Mouse (Mus musculus): Measurements from ENCODE around the gene Nrxn1. TPM values are rescaled to one million over a fixed set of nuclear protein-coding genes. Genes with fewer than 3 reads are reported as not detected.
A peak's percentile ranks its signal among the peaks of the same experiment; 100 is the strongest.

The Nrxn1 gene
- 1 to 10 TPM; 1.2 to 2.0 TPM for total RNA-seq (2021)

DNA sequence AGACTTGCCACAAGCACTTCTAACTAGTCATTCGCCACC, at the start of gene Nrxn1:
Gene Nrxn1 (minus strand): TSS at position 30 of the 39 bp plus-strand sequence.
- intact Hi-C loops (cut with DNase I) = no loop called here
- DNase-seq (ENCODE audit: low spot score) = no peak

DNA sequence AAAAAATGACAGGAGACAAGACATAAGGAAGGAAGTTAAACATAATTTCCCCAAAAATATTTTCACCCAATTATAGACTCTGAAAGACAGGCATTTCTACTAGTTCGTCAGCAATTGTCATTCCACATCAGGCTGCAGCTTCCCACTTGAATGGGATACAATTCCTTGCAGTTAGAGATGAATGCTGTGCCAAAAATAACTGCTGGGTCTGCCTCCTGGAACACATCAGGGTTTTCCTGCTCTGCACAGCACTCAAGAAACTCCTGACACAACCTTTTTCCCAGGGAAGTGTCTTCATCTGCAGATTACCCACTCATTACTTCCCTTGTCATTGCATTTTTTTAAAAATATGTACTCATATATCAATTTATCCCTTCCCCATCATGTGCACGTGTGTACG, 44.0 kb upstream of the Nrxn1 start:
- no peak for DNase-seq (ENCODE audit: low spot score)
- intact Hi-C loops (cut with DNase I) = no loop called here

DNA sequence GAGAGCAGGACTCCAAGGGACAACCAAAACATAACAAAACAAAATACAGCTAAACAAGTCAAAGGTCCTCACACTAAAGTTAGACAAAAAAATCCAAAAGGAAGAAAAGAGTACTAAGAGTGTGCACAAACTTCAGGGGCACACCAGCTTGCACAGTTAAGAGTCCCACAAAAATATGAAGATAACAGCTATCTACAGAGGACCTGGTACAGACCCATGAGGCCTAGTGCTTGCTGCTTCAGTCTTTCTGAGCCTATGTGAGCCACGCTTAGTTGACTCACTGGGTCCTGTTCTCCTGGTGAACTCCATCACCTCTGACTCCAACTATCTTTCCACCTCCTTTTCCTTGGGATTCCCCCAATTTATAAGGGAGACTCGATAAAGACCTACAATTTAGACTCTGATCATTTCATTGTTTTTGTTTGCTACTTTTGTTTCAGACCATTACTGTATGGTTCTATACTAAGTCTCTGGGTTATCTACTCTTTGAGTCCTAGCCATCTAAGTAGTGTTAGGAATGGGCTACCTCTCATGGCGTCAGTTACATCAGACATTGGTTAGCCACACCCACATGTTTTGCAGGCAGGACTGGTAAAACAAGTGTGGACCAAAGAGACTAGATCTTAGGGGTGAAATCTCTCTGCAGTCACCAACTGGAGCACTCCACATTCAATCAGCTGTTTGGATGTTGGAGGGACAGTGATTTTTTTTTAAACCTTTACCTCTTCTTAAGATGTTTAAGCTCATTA, 20.2 kb upstream of the Nrxn1 start:
- intact Hi-C loops (cut with DNase I) = no loop called here
- no peak for DNase-seq (ENCODE audit: low spot score)

DNA sequence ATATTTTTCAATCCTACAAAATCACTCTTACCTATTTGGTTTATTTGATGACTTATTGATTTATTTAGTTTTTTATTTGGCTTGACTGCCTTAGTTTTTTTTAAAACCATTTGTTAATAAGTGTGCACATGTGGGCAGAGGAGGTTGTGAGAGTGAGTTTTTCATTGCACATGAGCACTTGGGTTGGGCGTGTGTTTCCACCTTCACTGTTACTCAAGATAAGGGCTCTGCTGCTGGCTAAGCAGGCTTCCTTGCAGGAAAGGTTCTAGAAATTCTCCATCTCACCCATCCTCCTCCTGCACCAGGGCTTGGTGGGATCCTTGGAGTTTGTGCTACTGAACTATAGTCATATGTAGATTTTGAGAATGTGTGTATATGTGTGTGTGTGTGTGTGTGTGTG, 19.2 kb upstream of the Nrxn1 start:
- intact Hi-C loops (cut with DNase I) = no loop called here
- DNase-seq (ENCODE audit: low spot score) = no peak

DNA sequence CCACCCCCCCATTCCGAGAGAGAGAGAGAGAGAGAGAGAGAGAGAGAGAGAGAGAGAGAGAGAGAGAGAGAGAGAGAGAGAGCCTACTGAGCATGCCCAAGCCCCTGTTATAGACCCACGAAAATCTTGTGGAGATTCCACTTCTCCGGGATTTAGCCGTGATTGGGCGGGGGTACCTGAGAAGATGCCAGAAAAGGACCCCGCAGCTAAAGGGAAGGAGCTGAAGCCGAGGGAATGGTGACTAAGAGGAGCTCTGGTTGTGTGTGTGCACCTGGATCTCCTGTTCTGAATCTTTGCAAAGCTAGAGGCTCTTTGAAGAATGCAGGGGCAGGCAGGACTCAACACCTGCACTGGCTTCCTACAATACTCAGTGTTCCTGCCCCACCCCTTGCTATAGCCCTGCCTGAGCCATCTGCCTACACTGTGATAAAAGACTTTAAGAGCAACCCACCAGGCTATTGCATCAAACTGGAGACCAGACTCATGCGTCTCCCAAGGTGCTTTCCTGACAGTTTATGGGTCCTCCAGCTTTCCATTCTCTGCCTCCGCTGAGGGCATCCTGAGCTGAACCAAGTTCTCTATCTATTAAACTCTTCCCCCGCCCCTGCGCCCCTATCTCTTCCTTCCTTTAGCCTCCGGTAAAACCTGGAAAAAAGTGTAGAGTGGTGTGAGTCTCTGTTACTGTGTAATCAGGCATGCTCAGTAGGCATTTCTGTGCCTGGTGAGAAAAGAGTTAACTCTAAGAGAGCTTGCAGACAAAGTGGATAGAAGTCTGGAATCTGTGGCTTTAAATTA, 407 bp upstream of the Nrxn1 start:
- DNase-seq (ENCODE audit: low spot score) = no peak
- intact Hi-C loops (cut with DNase I) = no loop called here

DNA sequence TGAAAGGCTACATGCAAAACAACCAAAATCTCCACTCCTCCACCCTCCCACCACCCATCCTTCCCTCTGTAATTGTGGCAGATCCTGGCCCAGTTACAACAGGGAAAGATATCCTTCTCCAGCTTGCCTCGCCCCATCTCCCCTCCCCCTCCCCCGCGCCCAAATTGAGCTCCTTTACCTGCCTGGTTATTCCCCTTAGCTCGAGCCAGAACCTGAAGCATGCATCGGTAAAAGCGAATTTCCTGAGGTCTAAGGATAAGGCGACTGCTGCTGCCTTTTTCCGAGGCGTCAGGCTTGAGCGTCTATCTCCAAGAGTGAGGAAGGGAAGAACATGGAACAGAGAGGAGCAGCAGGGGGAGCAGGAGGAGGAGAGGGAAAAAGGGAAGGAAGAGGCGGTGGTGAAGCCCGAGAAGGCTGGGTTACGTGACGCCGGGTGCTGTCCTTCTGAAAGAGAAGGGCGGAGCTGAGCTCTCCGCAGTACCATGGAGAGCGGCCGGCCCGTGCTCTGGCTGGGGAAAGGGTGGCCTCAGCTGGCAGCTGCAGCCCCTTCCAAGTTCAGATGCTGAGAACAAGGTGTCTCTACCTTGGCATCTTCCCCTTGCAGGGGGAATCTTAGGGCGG, 340 bp downstream of the Nrxn1 start:
- DNase-seq (ENCODE audit: low spot score) = no peak
- intact Hi-C loops (cut with DNase I) = no loop called here

DNA sequence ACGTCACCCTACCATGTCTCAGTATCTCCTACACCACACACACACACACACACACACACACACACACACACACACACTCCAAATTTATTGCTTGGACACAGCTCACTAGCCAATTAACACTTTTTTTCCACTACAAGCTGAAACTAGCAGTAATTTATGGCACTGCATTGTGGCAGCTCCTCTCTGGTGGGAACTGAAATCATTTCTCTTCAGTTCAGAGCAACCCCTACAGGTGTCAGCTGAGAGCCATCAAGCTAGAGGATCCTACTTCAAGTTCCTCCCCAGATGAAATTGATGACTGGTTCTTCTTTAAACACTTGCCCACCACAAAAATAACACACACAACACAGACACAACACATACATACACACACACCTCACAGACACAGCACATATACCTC, 2.2 kb downstream of the Nrxn1 start:
- no peak for DNase-seq (ENCODE audit: low spot score)
- intact Hi-C loops (cut with DNase I) = no loop called here

DNA sequence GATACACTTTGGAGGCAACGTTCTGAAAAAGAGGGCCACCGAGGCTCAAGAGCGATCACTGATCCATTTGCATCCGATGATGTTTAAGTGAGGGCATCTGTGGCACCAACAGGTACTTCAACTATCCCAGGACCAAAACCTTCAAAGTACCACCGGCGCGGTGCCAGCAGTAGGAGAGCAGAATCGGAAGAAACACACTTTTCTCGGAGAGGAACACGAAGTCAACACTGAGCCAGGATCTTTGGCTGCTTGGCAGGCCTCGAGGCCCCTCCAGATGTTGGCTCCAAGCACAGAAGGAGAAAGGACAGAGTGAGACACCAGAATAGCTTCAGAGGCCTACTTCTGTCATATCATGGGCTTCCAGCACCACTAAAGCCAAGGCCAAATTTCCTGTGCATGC, 3.9 kb downstream of the Nrxn1 start:
- intact Hi-C loops (cut with DNase I) = no loop called here
- no peak for DNase-seq (ENCODE audit: low spot score)

DNA sequence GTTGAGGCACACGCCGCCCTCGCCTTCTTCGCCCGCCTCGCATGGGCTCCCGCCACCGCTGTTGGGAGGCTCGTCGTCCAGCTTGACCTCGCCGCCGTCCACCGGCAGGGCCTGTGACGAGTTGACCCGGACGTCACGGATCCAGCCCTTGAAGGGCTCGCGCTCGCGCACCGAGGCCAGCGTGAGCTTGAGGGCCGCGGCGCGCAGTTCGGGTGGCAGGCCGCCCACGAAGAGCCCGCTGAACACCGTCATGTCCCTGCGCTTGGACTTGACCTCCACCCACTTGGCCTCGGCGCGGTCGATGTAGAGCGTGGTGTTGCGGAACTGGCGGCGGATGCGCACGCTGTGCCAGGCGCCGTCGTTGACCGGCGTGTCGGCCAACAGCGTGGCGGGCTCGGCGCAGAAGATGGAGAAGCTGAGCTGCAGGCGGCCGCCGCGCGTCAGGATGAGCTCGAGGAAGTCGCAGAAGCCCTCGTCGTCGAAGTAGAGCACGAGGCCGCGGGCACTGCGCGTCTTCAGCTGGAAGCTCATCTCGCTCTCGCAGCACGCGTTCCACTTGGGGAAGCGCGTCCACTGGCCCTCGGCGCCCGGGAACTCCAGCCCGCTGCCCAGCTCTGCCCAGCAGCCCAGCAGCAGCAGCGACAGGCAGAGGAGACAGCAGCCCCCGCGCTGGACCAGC, 4.7 kb downstream of the Nrxn1 start:
- intact Hi-C loops (cut with DNase I) = no loop called here

DNA sequence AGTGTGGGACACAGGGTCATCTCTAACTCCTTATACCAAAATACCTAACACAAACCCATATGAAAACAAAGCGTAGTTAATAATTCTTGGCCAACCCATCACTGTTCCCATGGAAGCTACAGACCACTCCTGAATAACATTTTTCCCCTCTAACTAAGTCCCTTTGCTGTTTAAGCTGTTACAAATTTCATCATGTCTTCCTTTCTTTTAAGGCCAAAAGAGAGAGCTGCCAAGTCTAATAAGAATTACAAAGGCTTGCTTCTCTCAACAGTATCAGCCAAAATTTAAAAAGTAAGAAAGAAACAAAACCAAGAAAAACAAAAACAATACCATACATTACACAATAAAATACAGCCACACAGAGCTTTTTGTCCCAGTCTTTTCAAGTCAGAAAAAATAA, 6.5 kb downstream of the Nrxn1 start:
- DNase-seq (ENCODE audit: low spot score) = no peak
- intact Hi-C loops (cut with DNase I) = no loop called here

More for the DNA sequence above, 4.7 kb downstream of the Nrxn1 start:
- no peak for DNase-seq (ENCODE audit: low spot score)

DNA sequence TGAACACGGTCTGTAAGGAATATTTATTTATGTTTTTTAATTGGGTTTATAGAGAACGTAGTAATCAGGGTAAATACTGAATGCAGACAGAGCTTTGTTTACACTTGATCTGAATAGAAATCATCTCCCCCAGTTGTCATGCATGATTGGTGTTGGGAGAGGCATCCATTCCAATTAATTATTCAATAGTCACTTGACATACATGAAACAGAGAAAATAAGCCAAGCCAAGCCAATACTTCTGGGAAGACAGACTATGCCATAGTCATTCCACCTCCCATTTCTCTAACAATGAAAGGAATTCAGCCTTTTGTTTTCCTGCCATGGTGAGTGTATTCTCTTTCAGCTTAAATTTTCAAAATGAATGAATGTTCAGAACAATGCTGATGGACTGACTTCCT, 7.5 kb downstream of the Nrxn1 start:
- intact Hi-C loops (cut with DNase I) = no loop called here
- DNase-seq (ENCODE audit: low spot score) = no peak

DNA sequence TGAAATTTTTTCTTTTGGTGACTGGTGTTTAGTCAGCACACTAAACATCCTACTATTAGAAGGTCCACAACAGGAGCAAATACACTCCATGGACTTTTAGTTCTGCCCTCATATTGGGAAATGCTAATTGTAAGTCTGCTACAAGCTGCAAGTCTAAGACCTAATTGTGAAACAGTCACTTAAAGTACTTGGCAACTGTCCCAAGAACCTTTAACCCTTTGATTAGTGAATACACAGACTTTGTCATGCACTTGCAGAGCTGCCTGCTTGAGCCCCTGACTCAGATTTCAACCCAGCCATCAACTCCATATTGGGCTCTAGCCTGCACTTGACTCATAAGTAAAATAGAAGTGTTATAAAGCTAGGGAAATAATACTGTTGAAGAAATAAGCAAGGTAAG, 13.8 kb downstream of the Nrxn1 start:
- intact Hi-C loops (cut with DNase I) = no loop called here
- no peak for DNase-seq (ENCODE audit: low spot score)

DNA sequence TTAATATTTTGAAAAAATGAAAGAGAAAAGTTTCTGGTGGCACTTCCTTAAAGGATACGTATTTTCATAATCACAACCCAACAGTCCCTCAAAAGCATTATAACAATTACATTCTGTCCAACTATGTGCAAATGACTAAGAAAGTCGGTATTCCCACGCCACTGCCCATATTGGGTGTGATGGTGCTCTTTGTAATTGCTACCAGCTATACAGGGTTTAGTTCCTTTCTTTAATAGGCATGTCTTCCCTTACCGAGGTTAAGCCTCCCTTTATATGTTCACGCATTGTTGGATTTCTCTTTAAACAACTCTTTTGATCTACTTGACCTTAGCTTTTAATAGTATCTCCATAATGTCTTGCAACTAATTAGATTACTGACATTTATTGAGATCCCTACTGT, 18.1 kb downstream of the Nrxn1 start:
- no peak for DNase-seq (ENCODE audit: low spot score)

DNA sequence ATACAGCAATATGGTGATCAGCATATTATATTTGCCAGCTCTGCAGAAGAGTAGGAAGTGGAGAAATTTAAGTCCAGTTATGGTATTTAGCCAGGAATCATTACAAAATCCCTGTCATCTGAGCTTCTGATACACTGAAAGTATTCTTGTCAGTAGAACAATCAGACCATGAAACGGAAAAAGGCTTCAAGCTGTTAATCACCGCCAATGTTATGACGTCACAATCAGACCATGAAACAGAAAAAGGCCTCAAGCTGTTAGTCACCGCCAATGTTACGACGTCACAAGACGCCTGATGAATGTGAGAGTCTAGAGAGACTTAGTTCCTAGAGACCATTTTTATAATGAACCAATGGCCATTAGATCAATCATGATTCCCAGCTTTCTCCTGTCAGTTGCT, 59.4 kb downstream of the Nrxn1 start:
- DNase-seq (ENCODE audit: low spot score) = no peak
- intact Hi-C loops (cut with DNase I) = no loop called here

More for the DNA sequence above, 18.1 kb downstream of the Nrxn1 start:
- intact Hi-C loops (cut with DNase I) = no loop called here

DNA sequence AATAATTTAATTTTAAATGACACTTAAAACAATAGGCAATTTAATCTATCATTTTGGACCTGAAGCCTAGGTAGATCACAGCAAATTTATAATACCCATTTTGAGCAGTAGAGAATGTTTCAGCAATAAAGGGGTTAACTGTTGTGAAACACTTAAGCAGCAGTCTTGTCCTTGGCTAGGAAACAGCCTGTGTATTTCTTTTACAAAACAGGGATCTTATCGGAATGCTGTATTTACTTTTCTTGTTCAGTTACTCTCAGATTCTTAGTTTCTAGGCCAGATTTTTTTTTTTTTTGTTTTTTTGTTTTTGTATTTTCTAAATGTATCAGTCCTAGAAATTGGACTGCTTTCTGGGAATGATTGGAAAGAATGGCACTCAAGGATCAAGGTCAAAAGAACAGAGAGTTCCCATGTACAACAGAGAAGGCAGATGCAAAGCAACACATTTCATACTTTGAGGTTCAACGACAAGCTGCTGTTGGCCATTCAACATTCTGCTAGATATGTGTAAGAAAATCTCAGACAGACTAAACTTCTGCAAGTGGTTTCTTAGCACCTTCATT, 67.7 kb downstream of the Nrxn1 start:
- intact Hi-C loops (cut with DNase I) = loop anchor here (10.0 kb wide), 1 partner anchor 210 kb away; no protein-coding TSS in a partner anchor
- DNase-seq (ENCODE audit: low spot score) = no peak

DNA sequence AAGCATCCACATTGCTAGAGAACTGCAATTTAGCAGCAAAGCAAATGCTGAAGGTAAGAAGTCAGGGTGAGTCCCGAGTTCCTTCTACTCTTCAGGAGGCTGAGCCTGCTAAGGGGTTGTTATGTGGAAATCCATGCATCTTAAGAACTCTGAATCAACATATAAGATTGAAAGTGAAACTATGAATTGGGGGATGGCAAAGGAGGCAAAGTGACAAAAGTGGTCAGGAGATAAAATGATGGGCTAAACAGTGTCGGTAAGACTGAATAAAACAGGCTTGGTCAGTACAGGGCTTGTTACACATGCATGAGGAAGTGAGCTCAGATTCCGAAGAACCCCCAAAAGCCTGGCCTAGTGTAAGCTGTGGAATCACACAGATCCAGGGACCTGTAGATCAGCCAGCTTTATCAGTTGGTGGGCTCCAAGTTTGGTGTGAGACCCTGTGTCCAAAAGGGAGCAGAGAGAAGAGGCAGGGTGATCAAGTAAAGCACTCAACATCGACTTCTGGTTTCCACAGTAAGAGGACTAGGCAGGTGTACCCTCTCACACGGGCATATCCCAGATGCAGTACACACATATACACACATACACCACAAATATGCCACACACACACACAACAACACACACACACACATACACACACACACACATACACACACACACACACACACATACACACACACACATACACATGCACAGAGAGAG, 85.3 kb downstream of the Nrxn1 start:
- DNase-seq (ENCODE audit: low spot score) = no peak
- intact Hi-C loops (cut with DNase I) = no loop called here

DNA sequence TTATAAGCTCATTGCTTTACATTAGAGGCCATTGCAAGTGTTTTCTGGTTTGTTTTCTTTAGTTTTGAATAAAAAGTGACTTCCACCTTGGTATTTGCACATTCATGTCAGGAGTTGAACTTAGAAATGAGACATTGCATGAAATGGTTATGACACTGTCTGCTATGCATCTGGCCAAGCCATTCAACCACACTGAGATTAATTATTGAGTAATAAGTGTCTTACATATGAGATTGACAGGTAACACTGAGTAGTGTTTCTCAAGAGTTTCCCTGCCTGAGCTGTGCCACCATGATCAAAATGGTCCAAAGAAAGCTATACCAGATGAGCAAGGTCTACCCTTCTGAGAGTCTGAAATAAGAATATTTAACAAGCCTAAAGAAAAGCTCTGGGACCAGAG, 92.5 kb downstream of the Nrxn1 start:
- no peak for DNase-seq (ENCODE audit: low spot score)
- intact Hi-C loops (cut with DNase I) = no loop called here

DNA sequence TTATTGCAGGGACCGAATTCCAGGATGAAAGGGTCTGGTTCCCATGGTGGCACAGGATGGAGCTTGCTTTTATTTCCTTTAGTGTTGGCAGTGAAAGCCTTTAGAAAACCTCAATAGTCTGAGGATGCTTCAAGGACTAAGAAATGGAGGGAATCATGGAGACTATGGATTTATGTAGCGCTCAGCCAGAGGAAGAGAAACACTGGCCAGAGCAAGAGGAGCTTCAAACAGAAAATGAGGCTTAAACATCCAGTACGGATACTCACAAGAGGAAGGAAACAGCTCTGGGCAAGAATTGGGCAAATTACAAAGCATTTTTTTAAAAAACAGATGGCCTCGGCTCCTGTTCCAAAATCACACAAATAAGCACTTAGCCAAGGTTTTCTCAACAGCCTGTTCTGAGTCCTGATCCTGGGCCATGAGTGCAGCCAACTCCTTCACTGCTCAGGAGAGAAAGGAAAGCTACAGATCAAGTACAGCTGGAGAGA, 93.2 kb downstream of the Nrxn1 start:
- intact Hi-C loops (cut with DNase I) = no loop called here
- DNase-seq (ENCODE audit: low spot score) = peak; percentile 3

DNA sequence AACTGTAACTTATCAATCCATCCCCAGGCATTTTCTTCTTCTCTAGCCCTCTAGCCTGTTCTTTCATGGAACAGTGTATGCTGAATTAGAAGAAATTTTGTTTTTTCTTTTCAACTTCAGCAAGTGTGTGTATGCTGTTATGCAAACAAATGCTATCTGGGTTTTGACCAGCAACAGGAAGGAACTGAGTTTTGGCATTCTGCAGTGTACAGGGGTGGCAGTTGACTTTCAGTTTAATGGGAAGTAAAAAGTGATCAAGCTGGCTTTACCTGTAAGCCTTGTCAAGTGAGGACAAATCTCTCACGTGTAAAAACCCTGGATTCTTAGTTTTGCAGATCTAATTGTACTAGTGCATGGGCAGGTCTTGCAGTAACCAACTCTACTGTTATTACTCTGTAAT, 95.2 kb downstream of the Nrxn1 start:
- intact Hi-C loops (cut with DNase I) = no loop called here
- no peak for DNase-seq (ENCODE audit: low spot score)

DNA sequence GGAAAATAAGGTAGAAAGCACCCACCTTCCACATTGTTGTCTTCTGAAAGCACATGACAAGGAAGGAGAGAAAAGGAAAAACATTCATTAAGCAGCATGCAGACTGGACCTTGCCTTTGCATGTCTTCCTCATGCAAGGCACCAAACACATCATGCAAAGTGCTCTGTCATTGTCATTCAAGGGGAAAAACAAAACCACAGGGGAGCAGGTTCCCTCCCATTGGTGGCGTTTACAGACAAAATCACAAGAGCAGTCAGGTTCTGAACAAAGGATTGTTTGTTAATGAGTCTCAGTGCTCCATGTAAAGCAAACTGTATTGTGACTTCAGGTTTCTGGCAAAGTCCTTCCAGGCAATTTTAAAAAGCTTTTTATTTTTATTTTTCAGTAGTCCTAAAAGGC, 97.4 kb downstream of the Nrxn1 start:
- no peak for DNase-seq (ENCODE audit: low spot score)
- intact Hi-C loops (cut with DNase I) = no loop called here

Data from heart, postnatal 25 days (tissue).